Mouse (Mus musculus) stomach, embryonic 15.5 days (tissue): ENCODE data around the gene Raly. TPM values are rescaled to one million over a fixed set of nuclear protein-coding genes. Genes with fewer than 3 reads are reported as not detected.

Experiments
- ATAC-seq: fragments of 200-750 bp; cut with Nextera tagmentation; 2 replicates; pipeline ENCODE4 v1.8.0; 2017; ENCODE audit warnings: low read depth, moderate number of reproducible peaks, moderate TSS enrichment; ENCODE audit not compliant: insufficient read depth, low FRiP score
- H3K27ac ChIP-seq: fragments of 300-500 bp; sonication (generic); 2 replicates; pipeline ENCODE4 v1.5.1; 2015; ENCODE audit warnings: mild to moderate bottlenecking, inconsistent platforms
- H3K27me3 ChIP-seq: fragments of 300-500 bp; sonication (generic); replicated peaks from 2 replicates; pipeline ENCODE4 v1.6.1; 2015; ENCODE audit warnings: inconsistent platforms
- H3K36me3 ChIP-seq: fragments of 300-500 bp; sonication (generic); 2 replicates; pipeline ENCODE4 v1.6.1; 2015; ENCODE audit warnings: inconsistent platforms
- H3K4me1 ChIP-seq: fragments of 300-500 bp; sonication (generic); 2 replicates; pipeline ENCODE4 v1.6.1; 2015; ENCODE audit warnings: inconsistent platforms
- H3K4me2 ChIP-seq: fragments of 300-500 bp; sonication (generic); 2 replicates; pipeline ENCODE4 v1.6.1; 2015; ENCODE audit warnings: mild to moderate bottlenecking, inconsistent platforms
- H3K4me3 ChIP-seq: fragments of 300-500 bp; sonication (generic); replicated peaks from 2 replicates; pipeline ENCODE4 v1.5.1; 2015; ENCODE audit warnings: inconsistent platforms
- H3K9ac ChIP-seq: fragments of 300-500 bp; sonication (generic); 2 replicates; pipeline ENCODE4 v1.6.1; 2015; ENCODE audit warnings: inconsistent platforms
- H3K9me3 ChIP-seq: fragments of 300-500 bp; sonication (generic); 2 replicates; pipeline ENCODE4 v1.6.1; 2016; ENCODE audit warnings: inconsistent platforms
- WGBS: fragments of 180-500 bp; shearing (Covaris S2); methylation state at CpG from one replicate; pipeline ENCODE4 v1.1.7; 2015; 5-methylcytosine and 5-hydroxymethylcytosine counted together
- polyA plus RNA-seq: library from polyadenylated mRNA; unstranded; fragments of >200 nt; fragmentation: Nextera tagmentation; extraction: Ambion mirVana; gene quantifications from 2 replicates; pipeline ENCODE4 v1.2.1, GENCODE M21; 2015

Raly gene
- polyA plus RNA-seq, 1 experiment from 2014 or later: 36.7 TPM

DNA sequence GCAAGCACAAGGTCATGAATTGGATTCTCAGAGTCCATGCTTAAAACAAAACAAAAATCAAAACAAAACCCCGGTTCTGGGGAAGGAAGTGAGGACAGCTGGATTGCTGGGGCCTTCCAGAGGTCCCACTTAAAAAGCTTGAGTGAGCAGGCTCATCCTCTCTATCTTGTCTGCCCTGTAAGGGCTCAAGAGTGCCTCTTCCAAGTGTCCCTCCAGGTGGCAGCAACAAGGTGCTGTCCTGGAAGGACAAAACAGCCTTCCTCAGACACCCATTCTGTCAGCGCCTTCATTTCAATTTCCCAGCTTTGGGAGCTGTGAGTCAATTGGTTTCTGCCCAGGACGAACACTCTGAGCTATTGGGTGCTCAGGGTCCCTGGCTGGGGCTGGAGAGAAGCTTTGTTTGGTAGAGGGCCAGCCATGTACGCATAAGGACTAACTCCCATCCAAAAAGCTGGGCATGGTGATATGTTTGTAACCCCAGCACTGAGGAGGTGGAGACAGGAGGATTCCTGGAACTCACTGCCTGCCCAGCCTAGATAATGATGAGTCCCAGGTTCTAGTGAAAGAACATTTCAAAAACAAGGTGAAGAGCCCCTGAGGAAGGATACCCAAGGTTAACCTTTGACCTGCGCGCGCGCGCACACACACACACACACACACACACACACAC lies 25.9 kb upstream of the Raly start:
- WGBS: 73% methylated on average over 9 of the region's 9 CpGs
- Histone ChIP-seq H3K4me1 (peaks cover 17% of the 10 kb centered on the region; the same call in 1 of the 2 replicates), H3K4me2 (no peak overlapping the region), H3K9me3 (no peaks in the 10 kb centered on the region), H3K36me3 (no peaks in the 10 kb centered on the region), H3K27me3 (no peaks in the 10 kb centered on the region), H3K27ac (no peak overlapping the region; the same call in 1 of the 2 replicates), H3K4me3 (no peak overlapping the region), H3K9ac (no peak overlapping the region)
- peak; percentile 90 for ATAC-seq

DNA sequence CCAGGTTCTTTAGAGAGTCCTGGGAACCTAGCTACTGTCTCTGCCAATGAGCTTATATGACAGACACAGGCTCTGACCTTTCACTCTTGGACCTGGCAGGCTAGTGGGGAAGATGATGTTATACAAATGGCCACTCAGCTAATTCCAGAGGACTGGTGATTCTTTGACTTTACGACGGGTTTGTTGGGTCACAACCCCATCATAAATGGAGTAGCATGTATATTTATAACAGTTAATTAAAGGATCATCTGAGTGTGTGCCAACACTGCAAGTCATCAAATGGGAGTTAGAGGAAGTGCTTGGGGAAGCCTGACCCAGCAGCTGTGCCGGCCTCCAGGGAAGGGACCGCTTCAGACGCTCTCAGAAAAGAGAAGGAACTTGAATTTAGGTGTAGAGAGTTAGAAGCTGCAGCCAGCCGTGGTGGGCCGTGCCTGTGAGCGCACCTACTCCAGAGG lies 25.3 kb upstream of the Raly start:
- no peak overlapping the region for H3K9ac ChIP-seq
- H3K27ac ChIP-seq: no peak overlapping the region
- no peak overlapping the region for H3K4me3 ChIP-seq
- peaks cover 17% of the 10 kb centered on the region; the same call in 1 of the 2 replicates for H3K4me1 ChIP-seq
- no peaks in the 10 kb centered on the region for H3K9me3 ChIP-seq
- no peaks in the 10 kb centered on the region for H3K36me3 ChIP-seq
- no peaks in the 10 kb centered on the region for H3K27me3 ChIP-seq
- peak; percentile 38 for ATAC-seq
- 59% methylated on average over 8 of the region's 8 CpGs for WGBS
- H3K4me2 ChIP-seq: no peak overlapping the region

DNA sequence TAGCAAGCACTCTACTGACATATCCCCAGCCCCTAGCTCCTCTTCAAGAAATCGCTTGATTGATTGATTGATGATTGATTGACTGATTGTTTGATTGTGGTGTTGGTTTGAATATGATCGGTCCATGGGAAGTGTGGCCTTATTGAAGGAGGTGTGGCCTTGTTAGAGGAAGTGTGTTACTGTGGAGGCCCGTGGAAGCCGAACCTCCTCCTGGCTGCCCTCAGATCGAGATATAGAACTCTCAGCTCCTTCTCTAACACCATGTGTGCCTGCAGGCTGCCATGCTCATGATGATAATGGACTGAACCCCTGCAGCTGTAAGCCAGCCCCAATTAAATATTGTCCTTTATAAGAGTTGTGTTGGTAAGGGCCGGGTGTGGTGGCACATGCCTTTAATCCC lies 23.8 kb upstream of the Raly start:
- peaks cover 17% of the 10 kb centered on the region; the same call in 1 of the 2 replicates for H3K4me1 ChIP-seq
- no peak overlapping the region for H3K9ac ChIP-seq
- H3K4me3 ChIP-seq: no peak overlapping the region
- WGBS: 90% methylated on average over 6 of the region's 6 CpGs
- H3K27me3 ChIP-seq: no peaks in the 10 kb centered on the region
- ATAC-seq: no peak
- no peaks in the 10 kb centered on the region for H3K9me3 ChIP-seq
- H3K27ac ChIP-seq: no peak overlapping the region
- H3K36me3 ChIP-seq: no peaks in the 10 kb centered on the region
- no peak overlapping the region for H3K4me2 ChIP-seq

GRCm38 (mm10) chr2:154769930-154770329 lies 21.0 kb upstream of the Raly start, which contains the start of gene Gm14214:
Gene Gm14214, minus strand, starts transcription at chr2:154770030.
- Histone ChIP-seq H3K27ac (no peak within 1 kb of the TSS), H3K4me1 (peaks cover 6% of the 10 kb centered on the region; the same call in 1 of the 2 replicates), H3K36me3 (no peaks in the 10 kb centered on the region), H3K27me3 (no peaks in the 10 kb centered on the region), H3K9me3 (no peaks in the 10 kb centered on the region), H3K9ac (no peak within 1 kb of the TSS), H3K4me3 (no peak within 1 kb of the TSS), H3K4me2 (no peak within 1 kb of the TSS)
- ATAC-seq: no peak

DNA sequence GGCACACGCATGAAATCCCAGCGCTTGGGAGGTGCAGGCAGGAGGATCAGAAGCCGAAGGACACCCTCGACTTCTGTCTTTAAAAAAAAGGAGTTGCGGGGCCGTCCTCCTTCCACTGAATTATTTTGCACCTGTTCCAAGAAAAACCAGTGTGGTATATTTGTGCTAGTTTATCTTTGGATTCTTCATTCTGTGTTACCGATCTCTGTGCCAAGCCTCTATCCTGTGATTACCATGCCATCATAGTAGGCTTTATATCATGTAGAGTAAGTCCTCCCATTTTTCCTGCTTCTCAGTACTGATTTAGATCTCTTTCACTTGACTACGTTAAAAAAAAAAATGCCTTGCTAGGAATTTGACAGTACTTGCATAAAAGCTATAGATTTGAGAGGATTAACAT lies 19.3 kb upstream of the Raly start:
- no peaks in the 10 kb centered on the region for H3K36me3 ChIP-seq
- no peaks in the 10 kb centered on the region for H3K9me3 ChIP-seq
- WGBS: 70% methylated on average over 8 of the region's 8 CpGs
- no peak overlapping the region for H3K4me3 ChIP-seq
- ATAC-seq: no peak
- H3K27ac ChIP-seq: no peak overlapping the region
- no peak overlapping the region for H3K9ac ChIP-seq
- no peaks in the 10 kb centered on the region for H3K27me3 ChIP-seq
- no peak overlapping the region for H3K4me2 ChIP-seq
- H3K4me1 ChIP-seq: 0 out of 2 replicates have a peak, but pooled peaks cover 3% of the 10 kb centered on the region

- Histone ChIP-seq H3K9ac (no peak overlapping the region), H3K4me2 (no peak overlapping the region), H3K27me3 (no peaks in the 10 kb centered on the region), H3K9me3 (no peaks in the 10 kb centered on the region), H3K36me3 (no peaks in the 10 kb centered on the region), H3K4me3 (no peak overlapping the region), H3K27ac (no peak overlapping the region), H3K4me1 (no peaks in the 10 kb centered on the region)
- no peak for ATAC-seq
- WGBS: 86% methylated on average over 1 of the region's 1 CpGs
These were observed 16.9 kb upstream of the Raly start for GRCm38 (mm10) chr2:154774032-154774431.

DNA sequence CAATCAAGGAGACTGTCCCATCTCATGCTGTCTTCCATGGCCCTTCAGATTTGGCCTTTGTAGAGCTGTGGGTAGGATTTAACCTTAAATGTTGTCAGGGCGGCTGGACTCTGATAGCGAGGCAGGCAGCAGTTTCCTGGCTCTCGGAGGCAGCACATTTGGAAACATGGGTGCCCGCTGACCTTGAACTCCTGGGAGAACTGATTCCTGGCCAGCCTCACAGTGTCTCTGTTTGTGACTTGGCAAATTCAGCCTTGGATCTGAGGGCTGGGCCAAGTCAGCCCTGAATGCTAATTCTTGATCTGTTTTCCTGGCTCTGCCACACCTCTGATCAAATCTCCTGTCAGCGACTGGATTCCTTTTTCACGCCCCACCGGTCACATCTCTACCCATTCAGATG lies 14.4 kb upstream of the Raly start:
- Histone ChIP-seq H3K9ac (no peak overlapping the region), H3K27me3 (no peaks in the 10 kb centered on the region), H3K36me3 (no peaks in the 10 kb centered on the region), H3K27ac (no peak overlapping the region), H3K4me1 (no peaks in the 10 kb centered on the region), H3K4me3 (no peak overlapping the region), H3K4me2 (no peak overlapping the region), H3K9me3 (no peaks in the 10 kb centered on the region)
- 71% methylated on average over 7 of the region's 7 CpGs for WGBS
- ATAC-seq: no peak

DNA sequence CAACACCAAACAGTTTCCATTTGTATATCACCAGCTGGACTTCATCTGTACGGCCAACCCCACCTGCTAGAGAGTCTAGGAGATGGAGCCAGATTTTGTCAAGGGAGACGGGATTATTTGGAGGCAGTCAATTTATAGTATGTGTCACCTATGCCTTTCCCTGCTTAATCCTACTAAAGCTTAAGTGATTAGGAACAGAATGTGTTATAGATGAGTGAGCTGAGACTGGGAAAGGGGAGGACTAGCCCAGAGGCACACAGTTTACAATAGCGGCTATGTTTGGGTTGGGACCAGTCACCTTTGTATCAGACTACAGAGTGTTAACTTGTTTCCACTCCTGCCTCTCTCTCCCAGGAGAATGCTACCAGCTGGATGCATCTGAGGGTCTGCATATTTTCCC lies 11.2 kb upstream of the Raly start:
- H3K27me3 ChIP-seq: no peaks in the 10 kb centered on the region
- no peaks in the 10 kb centered on the region for H3K36me3 ChIP-seq
- no peak for ATAC-seq
- H3K4me3 ChIP-seq: no peak overlapping the region
- no peaks in the 10 kb centered on the region for H3K4me1 ChIP-seq
- 30% methylated on average over 3 of the region's 3 CpGs for WGBS
- no peaks in the 10 kb centered on the region for H3K9me3 ChIP-seq
- H3K9ac ChIP-seq: no peak overlapping the region
- H3K27ac ChIP-seq: no peak overlapping the region
- H3K4me2 ChIP-seq: no peak overlapping the region

DNA sequence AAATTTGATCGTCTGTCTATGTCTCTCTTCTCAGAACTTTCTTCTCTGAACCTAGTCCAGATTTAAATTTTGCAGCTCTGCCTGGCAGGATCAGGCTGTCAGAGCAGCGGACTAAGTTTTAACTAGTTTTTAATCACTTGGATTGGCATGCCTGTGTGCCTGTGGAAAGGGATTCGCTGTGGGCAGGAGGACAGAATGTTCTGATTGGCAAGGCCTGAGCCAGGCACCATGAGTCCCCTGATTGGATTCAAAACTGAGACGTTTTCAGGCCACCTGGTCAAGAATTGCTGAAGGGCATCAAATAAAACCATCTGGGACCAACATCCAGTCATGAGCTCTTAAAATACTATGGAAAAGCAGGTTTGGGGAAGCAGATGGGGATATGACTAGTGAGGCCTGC lies 8.5 kb upstream of the Raly start:
- Histone ChIP-seq H3K36me3 (no peaks in the 10 kb centered on the region), H3K27ac (no peak overlapping the region), H3K4me1 (no peaks in the 10 kb centered on the region), H3K4me2 (no peak overlapping the region), H3K4me3 (no peak overlapping the region), H3K9me3 (no peaks in the 10 kb centered on the region), H3K9ac (no peak overlapping the region), H3K27me3 (no peaks in the 10 kb centered on the region)
- WGBS: 76% methylated on average over 4 of the region's 4 CpGs
- no peak for ATAC-seq

DNA sequence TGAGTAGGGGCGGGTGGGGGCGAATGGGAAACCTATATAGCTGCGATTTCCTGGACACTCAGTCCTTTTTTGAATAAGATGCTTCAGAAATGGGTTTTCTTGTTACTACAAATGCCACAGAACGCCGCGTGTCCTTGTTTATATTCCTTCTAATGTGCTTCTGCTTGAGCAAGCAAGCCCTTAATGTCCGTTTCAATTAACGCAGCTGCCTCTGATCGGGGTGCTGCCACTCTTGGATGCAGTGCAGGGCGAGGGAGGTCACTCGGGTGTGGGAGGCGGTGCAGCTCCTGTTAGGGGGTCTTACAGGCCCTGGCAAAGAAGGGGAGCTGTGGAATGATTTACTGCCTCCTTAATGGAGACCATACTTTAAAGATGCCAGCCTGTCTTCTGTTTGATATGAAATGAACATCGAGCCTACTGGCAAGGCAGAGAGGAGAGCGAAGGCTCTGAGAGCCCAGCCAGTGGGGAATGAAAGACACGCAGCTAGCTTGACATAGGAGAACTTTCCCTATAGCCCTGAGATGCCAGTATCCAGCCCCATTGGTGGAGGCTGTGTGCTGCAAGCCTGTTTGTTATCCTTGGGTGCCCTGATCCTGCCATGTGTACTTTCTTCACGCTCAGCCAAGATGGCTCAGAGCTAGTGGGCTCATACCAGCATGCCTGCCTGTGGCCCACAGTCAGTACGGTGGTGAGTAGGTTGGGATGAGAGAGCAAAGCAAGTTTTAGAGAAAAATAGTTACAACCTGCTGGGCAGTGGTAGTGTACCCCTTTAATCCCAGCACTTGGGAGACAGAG lies 7.8 kb upstream of the Raly start:
- H3K4me3 ChIP-seq: no peak overlapping the region
- WGBS: 65% methylated on average over 17 of the region's 17 CpGs
- no peaks in the 10 kb centered on the region for H3K4me1 ChIP-seq
- no peaks in the 10 kb centered on the region for H3K9me3 ChIP-seq
- no peak overlapping the region for H3K27ac ChIP-seq
- no peaks in the 10 kb centered on the region for H3K36me3 ChIP-seq
- H3K27me3 ChIP-seq: no peaks in the 10 kb centered on the region
- H3K9ac ChIP-seq: no peak overlapping the region
- no peak for ATAC-seq
- H3K4me2 ChIP-seq: no peak overlapping the region

DNA sequence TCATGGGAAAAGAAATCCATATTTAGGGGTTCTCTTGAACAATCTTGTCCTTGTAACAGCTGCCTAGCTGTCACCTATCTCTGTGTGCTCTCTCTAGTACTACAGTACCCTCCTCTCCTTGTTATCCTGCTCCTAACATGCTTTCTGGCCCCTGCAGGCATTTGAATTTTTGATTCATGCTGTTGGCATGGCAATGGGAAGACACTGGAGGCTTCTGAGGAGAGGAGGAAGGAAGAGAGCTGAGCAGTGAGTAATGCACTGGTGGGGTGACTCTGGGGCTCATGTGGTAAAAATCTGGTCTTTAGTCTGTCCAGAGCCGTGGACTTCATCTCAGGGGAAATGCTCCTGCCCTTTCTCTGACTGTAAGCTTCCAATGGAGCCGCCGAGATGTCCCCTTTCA lies 5.6 kb upstream of the Raly start:
- Histone ChIP-seq H3K36me3 (no peaks in the 10 kb centered on the region), H3K4me1 (peaks cover 4% of the 10 kb centered on the region), H3K4me2 (no peak overlapping the region), H3K27me3 (no peaks in the 10 kb centered on the region), H3K4me3 (no peak overlapping the region), H3K27ac (no peak overlapping the region), H3K9me3 (no peaks in the 10 kb centered on the region), H3K9ac (no peak overlapping the region)
- 67% methylated on average over 3 of the region's 3 CpGs for WGBS
- no peak for ATAC-seq

- no peaks in the 10 kb centered on the region for H3K36me3 ChIP-seq
- no peak overlapping the region for H3K9ac ChIP-seq
- peaks cover 4% of the 10 kb centered on the region for H3K4me1 ChIP-seq
- no peaks in the 10 kb centered on the region for H3K27me3 ChIP-seq
- H3K4me3 ChIP-seq: no peak overlapping the region
- H3K27ac ChIP-seq: no peak overlapping the region
- WGBS: 51% methylated on average over 3 of the region's 3 CpGs
- no peak overlapping the region for H3K4me2 ChIP-seq
- ATAC-seq: no peak
- H3K9me3 ChIP-seq: no peaks in the 10 kb centered on the region
These were observed 4.7 kb upstream of the Raly start for GRCm38 (mm10) chr2:154786187-154786586.
